Mouse (Mus musculus) hindbrain, embryonic 16.5 days (tissue): ENCODE measurements around the gene Tcf12. TPM values are rescaled to one million over a fixed set of nuclear protein-coding genes. Genes with fewer than 3 reads are reported as not detected.
A peak's percentile ranks its signal among the peaks of the same experiment; 100 is the strongest.

Experiments
- ATAC-seq: fragments of 200-750 bp; cut with Nextera tagmentation; 2 replicates; pipeline ENCODE4 v1.8.0; 2017; ENCODE audit warnings: moderate TSS enrichment, moderate library complexity
- H3K27ac ChIP-seq: fragments of 300-500 bp; sonication (generic); 2 replicates; pipeline ENCODE4 v1.5.1; 2014; ENCODE audit warnings: low read depth, mild to moderate bottlenecking, control low read depth, low read length, moderate library complexity
- H3K27me3 ChIP-seq: fragments of 300-500 bp; sonication (generic); replicated peaks from 2 replicates; pipeline ENCODE4 v1.6.1; 2014; ENCODE audit warnings: low read length; ENCODE audit not compliant: control insufficient read depth, insufficient read depth
- H3K36me3 ChIP-seq: fragments of 300-500 bp; sonication (generic); 2 replicates; pipeline ENCODE4 v1.6.1; 2014; ENCODE audit warnings: mild to moderate bottlenecking, low read length, moderate library complexity, mixed read lengths; ENCODE audit not compliant: control insufficient read depth, insufficient read depth
- H3K4me1 ChIP-seq: fragments of 300-500 bp; sonication (generic); 2 replicates; pipeline ENCODE4 v1.6.1; 2014; ENCODE audit warnings: low read depth, low read length; ENCODE audit not compliant: control insufficient read depth, insufficient read depth
- H3K4me2 ChIP-seq: fragments of 300-500 bp; sonication (generic); 2 replicates; pipeline ENCODE4 v1.6.1; 2014; ENCODE audit warnings: mild to moderate bottlenecking, low read length, control low read depth, moderate library complexity
- H3K4me3 ChIP-seq: fragments of 300-500 bp; sonication (generic); 2 replicates; pipeline ENCODE4 v1.5.1; 2014; ENCODE audit warnings: mild to moderate bottlenecking, low read length, control low read depth, moderate library complexity
- H3K9ac ChIP-seq: fragments of 300-500 bp; sonication (generic); 2 replicates; pipeline ENCODE4 v1.6.1; 2014; ENCODE audit warnings: low read depth, mild to moderate bottlenecking, control low read depth, low read length, moderate library complexity
- H3K9me3 ChIP-seq: fragments of 300-500 bp; sonication (generic); 2 replicates; pipeline ENCODE4 v1.6.1; 2014; ENCODE audit warnings: mild to moderate bottlenecking, low read length, moderate library complexity; ENCODE audit not compliant: control insufficient read depth
- WGBS: fragments of 180-500 bp; shearing (Covaris S2); extraction: QIAGEN DNeasy Blood & Tissue Kit; methylation state at CpG from one replicate; pipeline ENCODE4 v1.1.7; 2014; 5-methylcytosine and 5-hydroxymethylcytosine counted together
- polyA plus RNA-seq: library from polyadenylated mRNA; unstranded; fragments of >200 nt; fragmentation: Nextera tagmentation; extraction: Ambion mirVana; gene quantifications from 2 replicates; pipeline ENCODE4 v1.2.1, GENCODE M21; 2015

Tcf12 gene
- polyA plus RNA-seq, 1 experiment from 2014 or later: 56.8 TPM

GRCm38 (mm10) chr9:72132728-72133088, 21.0 kb upstream of the Tcf12 start:
- ATAC-seq: no peak; the same call in 1 of the 2 replicates
- no peaks in the 10 kb centered on the region for H3K9me3 ChIP-seq
- H3K4me1 ChIP-seq: peaks cover 8% of the 10 kb centered on the region
- 1% methylated on average over 19 of the region's 29 CpGs for WGBS
- no peaks in the 10 kb centered on the region for H3K27me3 ChIP-seq
- H3K4me3 ChIP-seq: peak overlapping the region; percentile 75
- H3K9ac ChIP-seq: peak overlapping the region; percentile 94
- H3K4me2 ChIP-seq: peak overlapping the region; percentile 92
- no peaks in the 10 kb centered on the region for H3K36me3 ChIP-seq
- peak overlapping the region; percentile 93 for H3K27ac ChIP-seq

GRCm38 (mm10) chr9:72129884-72130283, 18.2 kb upstream of the Tcf12 start:
- H3K27ac ChIP-seq: no peak overlapping the region
- H3K4me1 ChIP-seq: peaks cover 8% of the 10 kb centered on the region
- WGBS: 86% methylated on average over 4 of the region's 4 CpGs
- H3K36me3 ChIP-seq: no peaks in the 10 kb centered on the region
- no peak for ATAC-seq
- H3K4me3 ChIP-seq: no peak overlapping the region
- H3K9me3 ChIP-seq: no peaks in the 10 kb centered on the region
- no peak overlapping the region for H3K9ac ChIP-seq
- no peak overlapping the region for H3K4me2 ChIP-seq
- H3K27me3 ChIP-seq: no peaks in the 10 kb centered on the region

- no peaks in the 10 kb centered on the region for H3K36me3 ChIP-seq
- no peaks in the 10 kb centered on the region for H3K4me1 ChIP-seq
- no peak overlapping the region for H3K27ac ChIP-seq
- no peaks in the 10 kb centered on the region for H3K9me3 ChIP-seq
- 78% methylated on average over 1 of the region's 1 CpGs for WGBS
- H3K9ac ChIP-seq: no peak overlapping the region
- H3K4me3 ChIP-seq: no peak overlapping the region
- no peaks in the 10 kb centered on the region for H3K27me3 ChIP-seq
- no peak overlapping the region for H3K4me2 ChIP-seq
- no peak for ATAC-seq
These were observed 13.8 kb upstream of the Tcf12 start for GRCm38 (mm10) chr9:72125442-72125841.

DNA sequence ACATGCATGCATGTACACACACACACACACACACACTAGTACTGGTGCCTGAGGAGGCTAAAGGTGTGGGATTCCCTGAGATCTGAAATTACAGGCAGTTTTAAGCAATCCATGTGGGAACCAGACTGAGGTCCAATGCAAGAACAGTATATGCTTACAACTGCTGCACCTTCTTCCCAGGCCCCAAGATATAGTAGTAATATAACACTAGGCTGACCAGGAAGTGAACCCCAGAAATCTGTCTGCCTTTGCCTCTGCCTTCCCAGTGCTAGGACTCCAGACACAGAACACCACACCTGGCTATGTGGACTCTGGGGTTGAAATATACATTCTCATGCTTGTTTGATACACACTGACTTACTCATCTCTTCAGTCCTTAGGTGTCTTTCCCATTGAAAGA, 6.8 kb upstream of the Tcf12 start:
- no peak for ATAC-seq
- Histone ChIP-seq H3K4me1 (no peaks in the 10 kb centered on the region), H3K36me3 (no peaks in the 10 kb centered on the region), H3K4me3 (no peak overlapping the region), H3K27ac (no peak overlapping the region), H3K27me3 (no peaks in the 10 kb centered on the region), H3K9ac (no peak overlapping the region), H3K9me3 (no peaks in the 10 kb centered on the region), H3K4me2 (no peak overlapping the region)

DNA sequence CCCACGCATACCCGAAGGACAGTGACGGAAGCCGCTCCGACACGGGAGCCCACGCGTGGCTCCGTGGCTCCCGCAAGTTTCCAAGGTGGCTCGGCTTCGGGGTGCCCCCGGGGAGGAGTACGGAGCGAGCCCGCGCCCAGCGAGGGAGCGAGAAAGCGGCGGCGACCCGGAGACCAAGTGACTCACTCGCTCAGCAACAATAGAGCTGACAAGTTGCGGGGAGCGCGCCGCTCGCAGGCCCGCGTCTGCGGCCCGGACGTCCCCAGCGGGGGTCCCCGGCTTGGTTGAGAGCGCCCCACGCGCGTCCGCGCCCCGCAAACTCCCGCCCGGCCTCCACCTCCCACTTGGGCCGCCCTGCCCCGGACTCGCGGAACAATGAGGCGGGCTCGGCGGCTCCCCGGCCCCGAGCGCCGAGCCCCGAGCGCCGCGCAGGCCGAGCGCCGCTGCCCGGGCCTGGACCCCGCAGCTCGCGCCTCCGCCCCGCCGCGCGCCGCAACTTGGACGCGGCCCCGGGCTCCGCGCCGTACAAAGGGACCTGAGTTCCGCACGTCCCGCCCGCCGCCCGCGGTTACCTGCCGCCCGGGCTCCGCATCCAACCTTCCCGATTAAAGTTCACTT, 558 bp downstream of the Tcf12 start:
- peak overlapping the region; percentile 95 for H3K27ac ChIP-seq
- under 1% methylated on average over 62 of the region's 90 CpGs for WGBS
- H3K4me2 ChIP-seq: peak overlapping the region; percentile 87
- no peaks in the 10 kb centered on the region for H3K9me3 ChIP-seq
- H3K4me3 ChIP-seq: peak overlapping the region; percentile 98
- no peaks in the 10 kb centered on the region for H3K27me3 ChIP-seq
- no peaks in the 10 kb centered on the region; the same call in 1 of the 2 replicates for H3K36me3 ChIP-seq
- peak overlapping the region; percentile 98 for H3K9ac ChIP-seq
- peaks cover 13% of the 10 kb centered on the region for H3K4me1 ChIP-seq
- ATAC-seq: peak; percentile 85

- under 1% methylated on average over 22 of the region's 23 CpGs for WGBS
- no peaks in the 10 kb centered on the region for H3K27me3 ChIP-seq
- ATAC-seq: peak; percentile 63
- H3K27ac ChIP-seq: peak overlapping the region; percentile 95
- peak overlapping the region; percentile 98 for H3K9ac ChIP-seq
- no peaks in the 10 kb centered on the region; the same call in 1 of the 2 replicates for H3K36me3 ChIP-seq
- no peaks in the 10 kb centered on the region for H3K9me3 ChIP-seq
- H3K4me1 ChIP-seq: peaks cover 13% of the 10 kb centered on the region
- H3K4me2 ChIP-seq: peak overlapping the region; percentile 87
- H3K4me3 ChIP-seq: peak overlapping the region; percentile 98
These were observed 1.1 kb downstream of the Tcf12 start for GRCm38 (mm10) chr9:72110627-72111003.

GRCm38 (mm10) chr9:72103471-72103870, 8.2 kb downstream of the Tcf12 start:
- Histone ChIP-seq H3K9me3 (no peaks in the 10 kb centered on the region), H3K4me1 (0 out of 2 replicates have a peak, but pooled peaks cover 3% of the 10 kb centered on the region), H3K9ac (no peak overlapping the region), H3K36me3 (peaks cover 3% of the 10 kb centered on the region), H3K4me3 (no peak overlapping the region), H3K4me2 (no peak overlapping the region), H3K27ac (no peak overlapping the region), H3K27me3 (no peaks in the 10 kb centered on the region)
- 85% methylated on average over 1 of the region's 1 CpGs for WGBS
- ATAC-seq: no peak

GRCm38 (mm10) chr9:72099945-72100685, 11.6 kb downstream of the Tcf12 start:
- WGBS: 86% methylated on average over 7 of the region's 7 CpGs
- no peak for ATAC-seq

GRCm38 (mm10) chr9:72098056-72098455, 13.6 kb downstream of the Tcf12 start:
- H3K9ac ChIP-seq: no peak overlapping the region
- no peaks in the 10 kb centered on the region for H3K4me1 ChIP-seq
- no peak overlapping the region for H3K4me3 ChIP-seq
- H3K9me3 ChIP-seq: no peaks in the 10 kb centered on the region
- WGBS: 98% methylated on average over 2 of the region's 2 CpGs
- no peak for ATAC-seq
- H3K27me3 ChIP-seq: no peaks in the 10 kb centered on the region
- H3K27ac ChIP-seq: no peak overlapping the region
- H3K4me2 ChIP-seq: no peak overlapping the region
- peaks cover 3% of the 10 kb centered on the region; the same call in 1 of the 2 replicates for H3K36me3 ChIP-seq

More at GRCm38 (mm10) chr9:72099945-72100685, 11.6 kb downstream of the Tcf12 start:
- no peaks in the 10 kb centered on the region for H3K27me3 ChIP-seq
- H3K36me3 ChIP-seq: peaks cover 3% of the 10 kb centered on the region; the same call in 1 of the 2 replicates
- no peaks in the 10 kb centered on the region for H3K9me3 ChIP-seq
- no peak overlapping the region for H3K9ac ChIP-seq
- H3K4me1 ChIP-seq: no peaks in the 10 kb centered on the region
- H3K27ac ChIP-seq: no peak overlapping the region
- H3K4me2 ChIP-seq: no peak overlapping the region
- no peak overlapping the region for H3K4me3 ChIP-seq
